Mouse (Mus musculus): ENCODE results near the gene Ceacam13. TPM values are rescaled to one million over a fixed set of nuclear protein-coding genes. Genes with fewer than 3 reads are reported as not detected.
"Not testable (repeated sequence)": the region's sequence is repeated elsewhere in the genome, so short reads cannot be mapped to it uniquely, and the experiment has no call there.

The Ceacam13 gene
- polyA plus RNA-seq (2014; fragmentation: Nextera tagmentation; extraction: Ambion mirVana), result not detected in 2 replicates

- Histone ChIP-seq H3K27me3 (replicated peaks; ENCODE audit: control insufficient read depth, insufficient read depth, low read length) (no peaks in the 10 kb centered on the region), H3K4me2 (ENCODE audit: low read length) (no peak within 1 kb of the TSS), H3K27ac (ENCODE audit: low read depth) (no peak within 1 kb of the TSS), H3K9ac (ENCODE audit: low read length) (no peak within 1 kb of the TSS), H3K4me3 (ENCODE audit: low read depth, low read length) (no peak within 1 kb of the TSS), H3K9me3 (ENCODE audit: control insufficient read depth, low read length) (no peaks in the 10 kb centered on the region), H3K36me3 (ENCODE audit: control insufficient read depth, insufficient read depth, low read length) (no peaks in the 10 kb centered on the region), H3K4me1 (replicated peaks; ENCODE audit: control insufficient read depth, insufficient read depth, low read length) (no peaks in the 10 kb centered on the region)
- DNase-seq (ENCODE audit: low spot score), result no peak
- ATAC-seq (replicated peaks; ENCODE audit: low FRiP score, low TSS enrichment, low read depth), result no peak
- WGBS, result 70% methylated on average over 4 of the region's 4 CpGs
These were observed at the start of gene Ceacam13 for GRCm38 (mm10) chr7:18009589-18009988. TSS of gene Ceacam13 (plus strand) at chr7:18009889.

- no peak for ATAC-seq (replicated peaks; ENCODE audit: low FRiP score, low TSS enrichment, low read depth)
- Histone ChIP-seq H3K4me3 (ENCODE audit: low read depth, low read length) (no peak within 1 kb of the TSS), H3K4me1 (replicated peaks; ENCODE audit: control insufficient read depth, insufficient read depth, low read length) (no peaks in the 10 kb centered on the region), H3K27ac (ENCODE audit: low read depth) (no peak within 1 kb of the TSS), H3K36me3 (ENCODE audit: control insufficient read depth, insufficient read depth, low read length) (no peaks in the 10 kb centered on the region), H3K4me2 (ENCODE audit: low read length) (no peak within 1 kb of the TSS), H3K9ac (ENCODE audit: low read length) (no peak within 1 kb of the TSS), H3K9me3 (ENCODE audit: control insufficient read depth, low read length) (no peaks in the 10 kb centered on the region), H3K27me3 (replicated peaks; ENCODE audit: control insufficient read depth, insufficient read depth, low read length) (no peaks in the 10 kb centered on the region)
- no peak for DNase-seq (ENCODE audit: low spot score)
- 81% methylated on average over 4 of the region's 4 CpGs for WGBS
These were observed 37.9 kb upstream of the Ceacam13 start, which contains the start of gene Ceacam11 for GRCm38 (mm10) chr7:17971824-17972223. TSS of gene Ceacam11 (plus strand) at chr7:17972124.

- H3K4me3 ChIP-seq (ENCODE audit: low read depth, low read length); H3K9ac ChIP-seq (ENCODE audit: low read length); H3K27me3 ChIP-seq (replicated peaks; ENCODE audit: control insufficient read depth, insufficient read depth, low read length); H3K9me3 ChIP-seq (ENCODE audit: control insufficient read depth, low read length); H3K36me3 ChIP-seq (ENCODE audit: control insufficient read depth, insufficient read depth, low read length); ATAC-seq (replicated peaks; ENCODE audit: low FRiP score, low TSS enrichment, low read depth); H3K4me2 ChIP-seq (ENCODE audit: low read length); H3K4me1 ChIP-seq (replicated peaks; ENCODE audit: control insufficient read depth, insufficient read depth, low read length); H3K27ac ChIP-seq (ENCODE audit: low read depth); DNase-seq (ENCODE audit: low spot score): not testable (repeated sequence)
- 86% methylated on average over 1 of the region's 1 CpGs for WGBS
These were observed 8.6 kb upstream of the Ceacam13 start for GRCm38 (mm10) chr7:18001131-18001530.

GRCm38 (mm10) chr7:18065629-18066028 lies 55.9 kb downstream of the Ceacam13 start, which contains the start of gene Ceacam12:
TSS of gene Ceacam12 (plus strand) at chr7:18065929.
- no peaks in the 10 kb centered on the region for H3K4me1 ChIP-seq (replicated peaks; ENCODE audit: control insufficient read depth, insufficient read depth, low read length)
- no peak for DNase-seq (ENCODE audit: low spot score)
- H3K27ac ChIP-seq (ENCODE audit: low read depth), result no peak within 1 kb of the TSS
- H3K4me2 ChIP-seq (ENCODE audit: low read length), result no peak within 1 kb of the TSS
- no peaks in the 10 kb centered on the region for H3K27me3 ChIP-seq (replicated peaks; ENCODE audit: control insufficient read depth, insufficient read depth, low read length)
- ATAC-seq (replicated peaks; ENCODE audit: low FRiP score, low TSS enrichment, low read depth), result no peak
- no peaks in the 10 kb centered on the region for H3K36me3 ChIP-seq (ENCODE audit: control insufficient read depth, insufficient read depth, low read length)
- H3K4me3 ChIP-seq (ENCODE audit: low read depth, low read length), result no peak within 1 kb of the TSS
- no peaks in the 10 kb centered on the region for H3K9me3 ChIP-seq (ENCODE audit: control insufficient read depth, low read length)
- WGBS, result 74% methylated on average over 1 of the region's 1 CpGs
- H3K9ac ChIP-seq (ENCODE audit: low read length), result no peak within 1 kb of the TSS

Small RNAs within 50 kb of the gene (microRNA-seq; reads per million reads assigned to microRNA genes)
- not detected for gene Gm22414

Other genes with a start within 250 kb of the Ceacam13 start
- gene Ceacam14, start 197.3 kb upstream of the Ceacam13 start, polyA plus RNA-seq (2014; fragmentation: Nextera tagmentation; extraction: Ambion mirVana), result not detected in 2 replicates
- not detected in 2 replicates for gene Gm5155, start 138.1 kb upstream of the Ceacam13 start, polyA plus RNA-seq (2014; fragmentation: Nextera tagmentation; extraction: Ambion mirVana)
- gene Ceacam11, start 37.8 kb upstream of the Ceacam13 start, polyA plus RNA-seq (2014; fragmentation: Nextera tagmentation; extraction: Ambion mirVana), result not detected in 2 replicates
- not detected in 2 replicates for gene Ceacam12, start 56.0 kb downstream of the Ceacam13 start, polyA plus RNA-seq (2014; fragmentation: Nextera tagmentation; extraction: Ambion mirVana)
- not detected in 2 replicates for gene Igfl3, start 166.6 kb downstream of the Ceacam13 start, polyA plus RNA-seq (2014; fragmentation: Nextera tagmentation; extraction: Ambion mirVana)
- not detected in 2 replicates for gene Mill1, start 235.5 kb downstream of the Ceacam13 start, polyA plus RNA-seq (2014; fragmentation: Nextera tagmentation; extraction: Ambion mirVana)